Mouse (Mus musculus): Measurements from ENCODE around the gene Icam4.

DNA sequence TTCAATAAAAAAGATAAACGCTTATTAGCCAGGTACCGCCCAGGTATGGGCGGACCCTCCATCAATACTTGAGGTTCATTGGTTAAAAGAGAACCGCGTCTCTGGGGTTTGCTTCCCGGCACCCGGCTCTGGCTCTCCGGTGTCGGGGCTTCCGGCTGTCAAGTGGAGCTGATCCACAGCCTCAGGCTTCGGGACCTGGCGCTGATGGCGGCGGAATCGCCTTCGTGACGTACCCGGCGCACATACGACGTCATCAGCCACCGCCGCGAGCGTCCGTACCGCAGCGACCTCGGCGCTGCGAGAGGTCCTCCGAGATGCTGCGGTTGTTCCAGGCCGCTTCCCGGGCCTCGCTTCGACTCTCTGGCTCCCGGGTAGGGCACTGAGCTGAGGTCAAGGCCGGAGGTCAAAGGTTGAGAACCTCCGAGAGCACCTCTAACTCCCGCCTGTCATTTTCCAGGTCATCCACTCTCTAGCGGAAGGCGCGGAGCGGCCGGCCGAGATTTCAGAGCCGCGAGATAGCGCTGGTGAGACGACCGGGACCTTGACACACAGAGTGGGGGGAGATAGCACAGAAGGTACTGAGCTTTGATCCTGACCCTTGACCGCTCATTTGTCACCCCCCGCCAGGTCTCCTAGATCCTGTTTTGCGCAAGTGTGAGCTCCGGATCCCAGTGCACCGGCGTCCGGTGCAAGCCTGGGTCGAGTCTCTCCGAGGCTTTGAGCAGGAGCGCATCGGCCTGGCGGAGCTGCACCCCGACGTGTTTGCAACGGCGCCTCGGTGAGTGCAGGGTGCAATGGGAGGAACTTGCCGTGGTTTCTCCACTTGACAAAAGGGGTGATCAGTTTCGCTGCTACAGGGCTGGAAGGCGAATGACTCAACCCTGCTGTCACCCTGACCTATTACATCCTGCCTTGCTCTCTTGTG, 26.3 kb upstream of the Icam4 start, which contains the start of gene Mrpl4:
- TF ChIP-seq POLR2A (IDR thresholded peaks at IDR 0.05; ENCODE audit: low read depth, low read length) (peak; percentile 64), CTCF (conservative IDR thresholded peaks at IDR 0.05; ENCODE audit: insufficient read depth, insufficient read length, low read depth, low read length) (no peak)

Data from kidney, adult 2 months (tissue).